Mouse (Mus musculus) kidney, postnatal 0 days (tissue): Measurements from ENCODE around the gene Pimreg. TPM values are rescaled to one million over a fixed set of nuclear protein-coding genes. Genes with fewer than 3 reads are reported as not detected.

Source experiments
- ATAC-seq: fragments of 200-750 bp; cut with Nextera tagmentation; replicated peaks from 2 replicates; pipeline ENCODE4 v1.8.0; 2017; ENCODE audit warnings: low read depth, moderate number of reproducible peaks, moderate TSS enrichment, moderate library complexity; ENCODE audit not compliant: low FRiP score
- DNase-seq: peaks from one replicate; pipeline ENCODE4 v3.0.0-alpha.2; 2016; ENCODE audit warnings: low spot score
- H3K27ac ChIP-seq: fragments of 300-500 bp; sonication (generic); 2 replicates; pipeline ENCODE4 v1.5.1; 2014; ENCODE audit warnings: mild to moderate bottlenecking
- H3K27me3 ChIP-seq: fragments of 300-500 bp; sonication (generic); 2 replicates; pipeline ENCODE4 v1.6.1; 2014; ENCODE audit warnings: low read length, mixed read lengths; ENCODE audit not compliant: insufficient read depth
- H3K36me3 ChIP-seq: fragments of 300-500 bp; sonication (generic); 2 replicates; pipeline ENCODE4 v1.6.1; 2014; ENCODE audit warnings: low read length, mixed read lengths; ENCODE audit not compliant: insufficient read depth
- H3K4me1 ChIP-seq: fragments of 300-500 bp; sonication (generic); replicated peaks from 2 replicates; pipeline ENCODE4 v1.6.1; 2014; ENCODE audit warnings: antibody characterized with exemption, low read length, mixed read lengths; ENCODE audit not compliant: insufficient read depth
- H3K4me2 ChIP-seq: fragments of 300-500 bp; sonication (generic); 2 replicates; pipeline ENCODE4 v1.6.1; 2014; ENCODE audit warnings: mild to moderate bottlenecking, low read length, moderate library complexity, mixed read lengths
- H3K4me3 ChIP-seq: fragments of 300-500 bp; sonication (generic); replicated peaks from 2 replicates; pipeline ENCODE4 v1.5.1; 2014; ENCODE audit warnings: low read depth, low read length
- H3K9ac ChIP-seq: fragments of 300-500 bp; sonication (generic); 2 replicates; pipeline ENCODE4 v1.6.1; 2014; ENCODE audit warnings: low read depth, low read length
- H3K9me3 ChIP-seq: fragments of 300-500 bp; sonication (generic); replicated peaks from 2 replicates; pipeline ENCODE4 v1.6.1; 2016; ENCODE audit warnings: low read length, inconsistent platforms, mixed read lengths
- CTCF ChIP-seq: IDR thresholded peaks from 2 replicates; pipeline ENCODE4 v1.5.1; 2016; ENCODE audit warnings: antibody characterized with exemption, low read depth, mild to moderate bottlenecking, moderate library complexity
- WGBS: fragments of 180-500 bp; shearing (Covaris S2); extraction: QIAGEN DNeasy Blood & Tissue Kit; methylation state at CpG from one replicate; pipeline ENCODE4 v1.1.7; 2014; 5-methylcytosine and 5-hydroxymethylcytosine counted together
- polyA plus RNA-seq: library from polyadenylated mRNA; unstranded; fragments of >200 nt; fragmentation: Nextera tagmentation; extraction: Ambion mirVana; gene quantifications from 2 replicates; pipeline ENCODE4 v1.2.1, GENCODE M21; 2015

Pimreg gene
- polyA plus RNA-seq, 1 experiment from 2014 or later, result 58.1 TPM

DNA sequence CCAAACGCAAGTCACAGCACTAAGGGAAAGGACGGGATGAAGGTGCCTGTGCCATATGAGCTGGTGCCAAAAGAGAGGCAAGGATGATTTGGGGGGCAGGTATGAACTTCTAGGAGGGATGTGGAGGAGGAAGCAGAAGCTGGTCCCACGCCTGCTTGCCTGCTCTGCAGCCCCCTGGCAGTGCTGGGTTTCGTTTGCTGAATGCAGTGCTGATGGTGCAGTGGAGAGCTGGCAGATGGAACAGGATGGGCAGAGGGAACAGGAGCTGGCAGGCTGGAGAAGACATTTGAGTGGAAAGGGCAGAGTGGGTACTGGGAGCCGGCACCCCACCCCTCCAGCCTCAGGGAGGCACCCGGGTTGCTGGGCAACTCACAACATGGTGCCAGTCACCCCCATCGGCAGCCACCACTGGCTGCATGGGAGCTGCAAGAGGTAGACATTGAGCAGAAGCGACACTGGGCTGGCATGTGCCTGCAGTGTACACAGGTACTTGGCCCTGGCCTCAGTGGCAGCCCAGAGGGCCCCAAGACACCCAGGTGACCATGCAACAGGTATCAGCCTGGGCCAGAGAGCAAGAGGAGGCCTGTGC, 7.4 kb downstream of the Pimreg start:
- no peak for DNase-seq
- Histone ChIP-seq H3K27me3 (no peaks in the 10 kb centered on the region; the same call in 1 of the 2 replicates), H3K4me2 (no peak overlapping the region), H3K4me1 (peaks cover 14% of the 10 kb centered on the region), H3K27ac (no peak overlapping the region), H3K36me3 (0 out of 2 replicates have a peak, but pooled peaks cover 7% of the 10 kb centered on the region), H3K4me3 (no peak overlapping the region), H3K9ac (no peak overlapping the region), H3K9me3 (no peaks in the 10 kb centered on the region)
- no peak for TF ChIP-seq CTCF
- 75% methylated on average over 8 of the region's 8 CpGs for WGBS
- no peak for ATAC-seq

DNA sequence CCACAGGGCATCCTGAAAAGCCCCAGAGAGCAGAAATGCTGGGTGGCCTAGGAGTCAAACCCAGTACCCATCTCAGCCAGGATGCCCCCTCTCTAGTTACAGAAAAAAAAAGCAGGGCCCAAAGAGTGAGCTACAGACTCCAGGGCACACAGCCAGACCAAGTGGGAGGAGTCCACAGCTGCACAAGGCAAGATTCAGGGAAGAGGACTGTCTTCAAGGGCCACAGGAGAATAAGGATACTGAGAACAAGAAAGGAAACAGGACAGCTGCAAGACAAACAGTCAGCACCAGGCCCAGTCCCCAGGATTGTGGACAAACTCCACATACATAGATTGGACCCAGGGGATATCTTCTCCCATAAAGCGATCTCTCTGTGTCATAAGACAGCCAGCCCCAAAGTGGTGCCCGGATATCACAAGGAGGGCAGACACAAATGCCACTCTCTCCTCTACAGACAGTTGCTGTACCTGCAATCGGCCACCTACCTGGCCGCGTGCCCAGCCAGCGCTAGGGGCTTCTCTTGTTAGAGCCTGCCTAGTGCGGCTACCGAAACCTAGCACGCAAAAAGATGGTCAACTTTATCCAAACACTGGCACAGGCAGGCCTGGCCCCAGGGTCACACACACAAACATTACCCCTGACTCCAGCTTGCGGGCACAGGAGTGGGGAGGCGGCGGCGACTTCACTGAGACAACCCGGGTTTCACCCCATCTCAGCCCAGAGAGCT, 8.5 kb downstream of the Pimreg start:
- H3K27me3 ChIP-seq, result no peaks in the 10 kb centered on the region; the same call in 1 of the 2 replicates
- H3K4me2 ChIP-seq, result peak overlapping the region; percentile 86
- H3K9me3 ChIP-seq, result no peaks in the 10 kb centered on the region
- H3K9ac ChIP-seq, result no peak overlapping the region
- no peak for TF ChIP-seq CTCF
- DNase-seq, result peak; percentile 16
- WGBS, result 22% methylated on average over 14 of the region's 14 CpGs
- ATAC-seq, result no peak
- peak overlapping the region; percentile 38 for H3K4me3 ChIP-seq
- no peak overlapping the region for H3K27ac ChIP-seq
- peaks cover 14% of the 10 kb centered on the region for H3K4me1 ChIP-seq
- 0 out of 2 replicates have a peak, but pooled peaks cover 4% of the 10 kb centered on the region for H3K36me3 ChIP-seq

DNA sequence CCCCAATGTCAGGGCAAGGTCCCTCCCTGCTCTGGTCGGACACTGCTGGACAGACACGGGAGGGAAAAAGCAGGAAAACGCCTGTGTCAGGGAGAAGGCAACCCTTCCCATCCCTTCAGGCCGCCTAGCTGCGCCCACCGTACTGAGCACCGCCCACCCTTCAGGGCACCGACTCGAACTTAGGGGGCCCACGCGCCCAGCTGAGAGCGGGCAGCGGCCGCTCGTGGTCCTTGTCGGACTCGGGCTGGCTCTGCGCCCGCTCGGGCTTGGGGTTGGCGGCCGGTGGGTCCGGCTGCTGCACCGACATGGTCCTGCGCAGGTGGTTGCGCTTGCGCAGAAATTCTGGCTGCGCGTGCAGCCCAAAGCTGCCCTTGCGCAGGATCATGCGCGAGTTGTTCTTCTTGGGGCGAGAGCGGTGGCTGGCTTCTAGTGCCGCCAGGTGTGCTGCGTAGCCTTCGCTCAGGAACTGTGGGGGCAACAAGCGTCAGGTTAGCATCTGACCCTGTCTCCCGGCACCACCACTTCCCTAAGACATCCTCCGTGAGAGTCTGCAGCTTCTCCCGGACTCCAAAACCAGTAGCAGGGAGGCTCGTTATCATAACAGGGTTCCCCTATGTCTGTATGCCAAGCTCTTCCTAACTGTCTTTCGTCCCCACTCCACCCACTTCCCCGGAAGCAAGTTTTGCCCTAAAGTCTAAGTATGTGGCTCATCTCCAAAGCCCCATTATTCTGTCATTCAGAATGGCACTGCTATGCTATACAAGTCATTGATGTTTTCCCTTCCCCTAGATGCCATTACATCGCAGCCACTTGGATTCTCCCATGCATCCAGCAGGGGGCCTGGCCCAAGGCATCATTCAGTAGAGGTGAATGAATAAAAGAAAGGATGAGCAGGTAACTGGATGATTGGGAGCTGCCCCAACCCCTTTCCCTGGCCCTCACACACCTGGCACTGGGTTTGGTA, 9.3 kb downstream of the Pimreg start:
- under 1% methylated on average over 44 of the region's 45 CpGs for WGBS
- Histone ChIP-seq H3K4me2 (peak overlapping the region; percentile 86), H3K9ac (peak overlapping the region; percentile 31; the same call in 1 of the 2 replicates), H3K9me3 (no peaks in the 10 kb centered on the region), H3K4me1 (peaks cover 14% of the 10 kb centered on the region), H3K4me3 (peak overlapping the region; percentile 38), H3K36me3 (0 out of 2 replicates have a peak, but pooled peaks cover 4% of the 10 kb centered on the region), H3K27ac (no peak overlapping the region), H3K27me3 (no peaks in the 10 kb centered on the region; the same call in 1 of the 2 replicates)
- ATAC-seq (0 out of 2 replicates have a peak, but pooled peaks have one; percentile 8), DNase-seq (peak; percentile 57)
- peak; percentile 64 for TF ChIP-seq CTCF

DNA sequence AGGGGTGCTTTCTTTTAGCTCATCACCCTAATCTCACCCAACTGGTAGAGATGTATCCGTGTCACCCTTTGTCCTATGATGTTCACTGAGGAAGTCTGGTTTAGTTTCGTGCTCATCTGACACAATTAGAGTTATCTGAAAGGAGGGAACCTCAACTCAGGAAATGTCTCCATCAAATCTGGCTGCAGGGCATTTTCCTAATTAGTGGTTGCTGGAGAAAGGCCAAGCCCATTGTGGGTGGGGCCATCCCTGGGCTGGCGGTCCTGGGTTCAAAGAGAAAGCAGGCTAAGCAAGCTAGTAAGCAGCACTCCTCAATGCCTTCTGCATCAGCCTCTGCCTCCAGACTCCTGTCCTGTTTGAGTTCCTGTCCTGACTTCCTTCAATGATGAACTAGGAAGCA, 10.4 kb downstream of the Pimreg start:
- Histone ChIP-seq H3K4me3 (no peak overlapping the region), H3K9me3 (no peaks in the 10 kb centered on the region), H3K4me2 (no peak overlapping the region), H3K27me3 (no peaks in the 10 kb centered on the region; the same call in 1 of the 2 replicates), H3K27ac (no peak overlapping the region), H3K9ac (no peak overlapping the region), H3K4me1 (peaks cover 14% of the 10 kb centered on the region), H3K36me3 (no peaks in the 10 kb centered on the region)
- 48% methylated on average over 3 of the region's 3 CpGs for WGBS
- no peak for DNase-seq
- TF ChIP-seq CTCF, result no peak
- no peak for ATAC-seq

DNA sequence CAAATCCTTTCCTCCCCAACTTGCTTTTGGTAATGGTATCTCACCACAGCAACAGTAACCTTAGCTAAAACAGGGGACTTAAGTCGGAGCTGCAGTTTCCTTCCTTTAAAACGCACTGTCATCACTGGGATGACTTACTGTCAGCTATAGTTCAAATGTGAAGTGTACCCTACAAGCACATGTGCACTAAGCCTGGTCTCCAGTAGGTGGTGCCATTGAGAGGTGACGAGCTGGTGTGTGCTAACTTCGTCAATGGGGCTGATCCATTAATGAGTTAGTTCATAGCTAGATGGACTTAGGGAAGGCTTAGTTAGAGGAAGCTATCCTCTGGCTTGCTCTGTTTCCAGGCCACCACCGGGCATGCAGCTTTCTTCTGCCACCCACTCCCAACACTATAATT, 10.8 kb downstream of the Pimreg start:
- H3K9me3 ChIP-seq, result no peaks in the 10 kb centered on the region
- H3K4me2 ChIP-seq, result no peak overlapping the region
- H3K4me3 ChIP-seq, result no peak overlapping the region
- no peaks in the 10 kb centered on the region; the same call in 1 of the 2 replicates for H3K27me3 ChIP-seq
- ATAC-seq, result 0 out of 2 replicates have a peak, but pooled peaks have one; percentile 18
- no peak overlapping the region for H3K9ac ChIP-seq
- WGBS, result 17% methylated on average over 5 of the region's 5 CpGs
- no peak overlapping the region for H3K27ac ChIP-seq
- no peaks in the 10 kb centered on the region for H3K36me3 ChIP-seq
- DNase-seq, result peak; percentile 72
- H3K4me1 ChIP-seq, result peaks cover 14% of the 10 kb centered on the region
- peak; percentile 87 for TF ChIP-seq CTCF

DNA sequence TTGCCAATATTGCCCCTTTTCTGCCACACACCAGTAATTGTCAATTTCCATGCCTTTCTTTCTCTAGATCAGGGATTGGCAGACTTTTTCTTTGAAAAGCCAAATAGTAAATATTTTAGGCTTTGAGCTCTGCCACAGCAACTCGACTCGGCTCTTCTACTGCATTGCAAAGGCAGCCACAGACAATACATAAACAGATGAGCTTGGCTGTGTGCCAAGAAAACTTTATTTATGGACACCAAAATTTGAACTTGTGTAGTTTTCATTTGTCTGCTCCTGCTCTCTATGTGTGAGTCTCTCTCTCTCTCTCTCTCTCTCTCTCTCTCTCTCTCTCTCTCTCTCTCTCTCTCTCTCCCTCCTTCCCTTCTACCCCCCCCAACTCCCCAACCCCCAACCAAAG, 13.3 kb downstream of the Pimreg start:
- Histone ChIP-seq H3K4me3 (no peak overlapping the region), H3K9me3 (no peaks in the 10 kb centered on the region), H3K9ac (no peak overlapping the region), H3K36me3 (no peaks in the 10 kb centered on the region), H3K4me1 (peaks cover 12% of the 10 kb centered on the region), H3K27ac (no peak overlapping the region), H3K4me2 (no peak overlapping the region), H3K27me3 (no peaks in the 10 kb centered on the region; the same call in 1 of the 2 replicates)
- 33% methylated on average over 2 of the region's 2 CpGs for WGBS
- ATAC-seq (no peak), DNase-seq (peak; percentile 12)
- no peak for TF ChIP-seq CTCF
